Mouse (Mus musculus) embryonic fibroblast, embryonic 13.5 days (primary cell): ENCODE data around the gene Rdh5.

Source experiments
- CTCF ChIP-seq: IDR thresholded peaks from 2 replicates; pipeline ENCODE4 v1.5.1; 2011; ENCODE audit warnings: mild to moderate bottlenecking, control low read depth, low read length, moderate library complexity, borderline replicate concordance; ENCODE audit not compliant: insufficient read depth
- POLR2A ChIP-seq: IDR thresholded peaks from 2 replicates; pipeline ENCODE4 v1.6.1; 2011; ENCODE audit warnings: low read depth, mild to moderate bottlenecking, control low read depth, low read length, moderate library complexity

DNA sequence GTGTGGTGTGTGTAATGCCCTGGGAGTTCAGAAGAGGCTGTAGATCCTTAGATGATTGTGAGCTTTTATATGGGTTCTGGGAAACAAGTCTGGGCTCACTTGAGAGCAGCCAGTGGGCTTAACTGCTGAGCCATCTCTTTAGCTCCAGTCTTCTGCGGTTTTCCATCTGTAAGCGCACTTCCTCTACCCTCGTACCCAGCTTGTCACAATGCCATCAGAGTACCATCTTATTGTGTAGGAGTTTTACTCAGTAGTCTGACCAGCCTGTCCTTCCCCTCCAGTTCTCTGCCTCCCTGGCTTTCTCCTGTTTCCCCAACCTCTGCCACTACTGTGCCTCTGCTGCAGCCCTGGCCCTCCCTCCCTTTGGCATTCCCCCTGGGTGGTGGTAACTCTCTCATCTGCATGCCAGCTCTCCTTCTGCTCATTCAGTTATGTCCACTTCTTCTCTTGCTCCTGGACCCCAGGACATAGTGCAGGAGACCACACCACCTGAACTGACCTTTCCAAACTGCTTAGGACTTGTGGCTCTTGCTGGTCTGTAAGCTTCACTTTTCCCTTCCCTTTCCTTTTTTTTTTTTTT is 20.2 kb downstream of the Rdh5 start:
- TF ChIP-seq CTCF (no peak), POLR2A (no peak)
